Mouse (Mus musculus) gastrocnemius, postnatal 25 days (tissue): ENCODE results near the gene Ttk. TPM values are rescaled to one million over a fixed set of nuclear protein-coding genes. Genes with fewer than 3 reads are reported as not detected.

Source experiments
- DNase-seq: peaks from one replicate; pipeline ENCODE4 v3.0.0; 2022
- total RNA-seq, 2 experiments: library from RNA; stranded (reverse); gene quantifications; 1 replicate in 1 of 2; 2 replicates in 1 of 2; pipeline ENCODE4 v1.2.3; 2021

Gene Ttk
- total RNA-seq, 2 experiments from 2014 or later, result 0.10 to 0.48 TPM

DNA sequence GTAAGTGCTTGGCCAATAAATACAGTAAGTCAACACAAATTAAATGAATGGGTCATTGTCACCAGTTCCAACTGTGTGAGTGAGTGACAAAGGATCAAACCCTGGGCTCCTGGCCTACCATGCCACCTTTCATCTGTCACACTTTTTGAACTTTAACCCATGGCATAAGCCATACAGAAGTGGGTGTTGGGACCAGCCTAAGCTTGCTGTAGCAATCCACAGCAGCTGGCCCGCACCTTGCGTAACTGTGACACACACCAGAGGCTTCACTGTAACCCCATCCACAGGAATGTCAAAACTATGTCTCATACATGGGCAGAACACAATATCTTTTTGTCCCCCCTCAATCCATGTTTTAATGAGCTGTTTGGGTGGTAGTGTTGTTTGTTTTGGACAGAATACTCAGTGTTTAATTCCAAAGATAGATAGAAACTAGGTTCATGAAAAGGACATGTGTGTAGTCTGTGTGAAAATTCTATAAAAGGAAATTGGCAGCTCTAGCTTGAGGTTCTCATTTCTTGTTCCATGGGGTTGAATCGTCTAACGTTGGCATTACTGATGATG, 59.4 kb downstream of the Ttk start:
- no peak for DNase-seq

DNA sequence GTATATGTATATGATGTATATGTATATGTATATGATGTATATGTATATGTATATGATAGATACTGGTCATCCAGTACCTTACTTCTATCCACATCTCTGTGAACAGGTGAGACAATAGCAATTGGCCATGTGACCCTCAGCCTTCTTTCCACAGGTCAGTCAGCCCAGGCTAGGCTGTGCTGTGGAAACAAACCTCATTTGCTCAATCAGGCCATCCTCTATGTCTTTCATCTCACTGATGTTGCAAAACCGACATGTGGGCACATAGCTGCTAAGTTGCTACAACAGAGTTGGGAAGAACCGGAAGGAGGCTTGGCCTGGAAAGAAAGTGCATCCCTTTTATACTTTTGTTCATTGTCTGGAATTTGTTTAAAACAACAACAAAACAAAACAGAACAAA, 67.6 kb downstream of the Ttk start:
- DNase-seq, result no peak

DNA sequence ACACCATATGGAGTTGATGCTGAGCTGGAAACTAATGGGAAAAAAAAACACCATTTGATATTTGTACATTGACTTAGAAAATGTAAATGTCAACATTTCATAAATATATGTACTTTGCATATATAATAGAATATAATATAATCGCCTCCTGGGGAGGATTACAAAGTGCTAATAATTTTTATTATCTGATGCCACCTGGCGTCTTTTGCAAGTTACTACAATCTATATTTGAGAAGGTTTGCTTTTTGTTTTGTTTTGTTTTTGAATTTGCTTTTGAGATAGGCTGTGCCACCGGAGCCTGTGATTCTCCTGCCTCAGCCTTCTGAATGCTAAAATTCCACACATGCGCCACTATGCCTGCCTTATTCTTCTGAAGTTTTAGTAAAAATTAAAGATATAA, 71.3 kb downstream of the Ttk start:
- no peak for DNase-seq

DNA sequence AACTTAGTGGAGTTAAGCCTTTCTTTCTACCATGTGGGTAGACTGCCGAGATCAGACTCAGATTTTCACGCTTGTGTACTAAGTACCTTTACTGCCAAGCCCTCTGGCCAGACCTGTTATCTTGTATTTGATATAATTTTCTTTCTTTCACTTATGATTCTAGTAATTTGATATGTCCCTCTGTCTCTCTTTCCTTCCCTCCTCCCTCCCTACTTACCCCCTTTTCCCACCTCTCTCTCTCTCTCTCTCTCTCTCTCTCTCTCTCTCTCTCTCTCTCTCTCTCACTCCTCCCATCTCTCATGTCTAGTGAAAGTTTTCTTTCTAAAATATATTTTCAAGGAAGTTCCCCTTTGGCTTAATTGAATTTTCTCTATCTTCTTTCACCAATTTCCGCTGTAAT, 72.5 kb downstream of the Ttk start:
- DNase-seq, result no peak

DNA sequence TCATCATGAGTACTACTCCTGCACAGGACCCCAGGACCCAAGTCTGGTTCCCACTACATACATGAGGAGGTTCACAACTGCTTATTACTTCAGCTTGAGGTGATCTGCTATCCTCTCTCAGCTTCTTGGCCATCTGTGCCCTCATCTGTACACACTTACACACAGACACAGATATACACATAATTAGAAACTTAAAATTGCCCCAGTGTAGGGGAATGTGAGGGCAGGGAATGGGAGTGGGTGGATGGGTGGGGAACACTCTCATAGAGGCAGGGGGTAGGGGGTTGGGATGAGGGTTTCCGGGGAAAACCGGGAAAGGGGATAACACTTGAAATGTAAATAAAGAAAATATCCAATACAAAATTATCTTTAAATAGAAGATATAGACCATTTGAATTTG, 75.3 kb downstream of the Ttk start:
- no peak for DNase-seq

DNA sequence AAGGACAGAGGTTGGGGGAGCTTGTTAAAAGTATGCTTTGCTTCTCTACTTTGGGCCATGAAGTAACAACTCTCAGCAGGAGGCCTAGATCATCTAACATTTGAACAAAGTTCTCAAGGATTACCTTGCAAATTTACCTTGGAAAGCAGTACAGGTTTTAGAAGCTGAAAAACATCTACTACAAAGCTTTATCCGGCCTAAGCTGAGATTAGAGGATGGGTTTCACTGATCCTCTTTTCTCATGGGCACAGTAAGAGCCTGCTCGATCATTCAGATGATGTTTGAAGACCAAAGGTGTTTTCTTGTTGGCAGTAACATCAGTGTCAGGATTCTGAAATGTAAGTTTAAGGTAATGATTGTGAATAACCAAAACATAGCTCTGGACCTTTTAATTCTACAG, 76.4 kb downstream of the Ttk start:
- DNase-seq, result no peak

Other genes with a start within 250 kb of the Ttk start
- gene Elovl4, start 28.4 kb upstream of the Ttk start, total RNA-seq, result under 1 TPM; 0.16 to 0.20 TPM
- gene Bckdhb, start 90.5 kb downstream of the Ttk start, total RNA-seq, result 10 to 100 TPM; 32.9 to 37.9 TPM